Mouse (Mus musculus): ENCODE measurements around the gene D11Wsu47e. TPM values are rescaled to one million over a fixed set of nuclear protein-coding genes. Genes with fewer than 3 reads are reported as not detected.

Gene D11Wsu47e
- polyA plus RNA-seq, 1 experiment from 2014 or later = 21.3 TPM

GRCm38 (mm10) chr11:113698013-113698545, 13.9 kb downstream of the D11Wsu47e start:
- no peak for ATAC-seq (ENCODE audit: insufficient number of reproducible peaks, insufficient read depth, low FRiP score, low read depth)
- Histone ChIP-seq H3K4me3 (ENCODE audit: low read depth, low read length) (no peak overlapping the region), H3K27me3 (ENCODE audit: control insufficient read depth, insufficient read depth, low read length) (no peaks in the 10 kb centered on the region), H3K9me3 (ENCODE audit: control insufficient read depth, low read depth, low read length) (no peaks in the 10 kb centered on the region), H3K4me1 (ENCODE audit: control insufficient read depth, insufficient read depth, low read length) (no peaks in the 10 kb centered on the region), H3K27ac (ENCODE audit: low read length) (no peak overlapping the region), H3K36me3 (ENCODE audit: control insufficient read depth, insufficient read depth, low read length) (peaks cover 18% of the 10 kb centered on the region), H3K4me2 (replicated peaks; ENCODE audit: low read depth, low read length) (no peak overlapping the region), H3K9ac (replicated peaks; ENCODE audit: low read depth, low read length) (no peak overlapping the region)
- WGBS = 76% methylated on average over 12 of the region's 12 CpGs

GRCm38 (mm10) chr11:113699643-113700042, 15.4 kb downstream of the D11Wsu47e start:
- Histone ChIP-seq H3K9ac (replicated peaks; ENCODE audit: low read depth, low read length) (no peak overlapping the region), H3K36me3 (ENCODE audit: control insufficient read depth, insufficient read depth, low read length) (peaks cover 8% of the 10 kb centered on the region), H3K4me2 (replicated peaks; ENCODE audit: low read depth, low read length) (no peak overlapping the region), H3K4me3 (ENCODE audit: low read depth, low read length) (no peak overlapping the region), H3K27ac (ENCODE audit: low read length) (no peak overlapping the region), H3K27me3 (ENCODE audit: control insufficient read depth, insufficient read depth, low read length) (no peaks in the 10 kb centered on the region), H3K9me3 (ENCODE audit: control insufficient read depth, low read depth, low read length) (no peaks in the 10 kb centered on the region), H3K4me1 (ENCODE audit: control insufficient read depth, insufficient read depth, low read length) (no peaks in the 10 kb centered on the region)
- ATAC-seq (ENCODE audit: insufficient number of reproducible peaks, insufficient read depth, low FRiP score, low read depth) = no peak
- 78% methylated on average over 7 of the region's 7 CpGs for WGBS

GRCm38 (mm10) chr11:113703758-113704157, 19.5 kb downstream of the D11Wsu47e start:
- peak; percentile 31; the same call in 1 of the 2 replicates for ATAC-seq (ENCODE audit: insufficient number of reproducible peaks, insufficient read depth, low FRiP score, low read depth)
- Histone ChIP-seq H3K4me1 (ENCODE audit: control insufficient read depth, insufficient read depth, low read length) (peaks cover 2% of the 10 kb centered on the region; the same call in 1 of the 2 replicates), H3K36me3 (ENCODE audit: control insufficient read depth, insufficient read depth, low read length) (no peaks in the 10 kb centered on the region; the same call in 1 of the 2 replicates), H3K4me2 (replicated peaks; ENCODE audit: low read depth, low read length) (no peak overlapping the region), H3K9ac (replicated peaks; ENCODE audit: low read depth, low read length) (no peak overlapping the region), H3K27me3 (ENCODE audit: control insufficient read depth, insufficient read depth, low read length) (no peaks in the 10 kb centered on the region), H3K9me3 (ENCODE audit: control insufficient read depth, low read depth, low read length) (no peaks in the 10 kb centered on the region), H3K4me3 (ENCODE audit: low read depth, low read length) (no peak overlapping the region), H3K27ac (ENCODE audit: low read length) (no peak overlapping the region)
- WGBS = 28% methylated on average over 5 of the region's 5 CpGs

DNA sequence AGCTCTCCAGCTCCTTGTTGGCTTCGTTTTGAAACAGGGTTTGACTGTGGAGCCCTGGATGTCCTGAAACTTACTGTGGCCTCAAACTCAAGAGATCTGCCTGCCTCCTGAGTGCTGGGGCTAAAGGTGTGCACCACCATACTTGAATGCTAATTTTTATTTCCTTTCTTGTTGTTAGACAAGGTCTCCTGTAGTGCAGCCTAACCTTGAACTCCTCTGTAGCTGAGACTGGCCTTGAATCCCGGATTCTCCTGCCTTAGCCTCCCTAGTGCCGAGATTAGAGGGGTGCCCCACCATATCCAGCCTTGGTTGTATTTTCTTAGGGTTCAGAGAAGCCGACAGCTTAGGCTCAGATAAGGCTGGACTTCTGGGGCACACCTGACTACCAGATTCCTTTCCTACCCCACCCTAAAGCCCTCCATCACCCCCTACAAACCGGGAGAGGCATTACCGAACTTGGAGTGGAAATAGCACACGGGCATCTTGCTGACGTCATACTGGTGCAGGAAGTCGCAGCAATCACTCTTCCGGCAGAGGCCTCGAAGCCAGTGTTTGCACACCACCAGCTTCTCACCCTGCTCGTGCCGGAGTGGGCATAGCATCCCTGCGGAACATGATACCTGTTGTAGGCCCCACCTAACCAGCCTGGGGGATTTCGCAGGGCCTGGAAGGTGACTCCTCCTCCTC, 21.9 kb downstream of the D11Wsu47e start:
- peaks cover 21% of the 10 kb centered on the region for H3K4me1 ChIP-seq (ENCODE audit: control insufficient read depth, insufficient read depth, low read length)
- H3K4me2 ChIP-seq (replicated peaks; ENCODE audit: low read depth, low read length) = no peak overlapping the region
- no peaks in the 10 kb centered on the region for H3K9me3 ChIP-seq (ENCODE audit: control insufficient read depth, low read depth, low read length)
- ATAC-seq (ENCODE audit: insufficient number of reproducible peaks, insufficient read depth, low FRiP score, low read depth) = no peak
- H3K36me3 ChIP-seq (ENCODE audit: control insufficient read depth, insufficient read depth, low read length) = no peaks in the 10 kb centered on the region
- no peak overlapping the region for H3K27ac ChIP-seq (ENCODE audit: low read length)
- no peak overlapping the region for H3K4me3 ChIP-seq (ENCODE audit: low read depth, low read length)
- H3K27me3 ChIP-seq (ENCODE audit: control insufficient read depth, insufficient read depth, low read length) = no peaks in the 10 kb centered on the region
- H3K9ac ChIP-seq (replicated peaks; ENCODE audit: low read depth, low read length) = no peak overlapping the region
- 76% methylated on average over 15 of the region's 15 CpGs for WGBS

DNA sequence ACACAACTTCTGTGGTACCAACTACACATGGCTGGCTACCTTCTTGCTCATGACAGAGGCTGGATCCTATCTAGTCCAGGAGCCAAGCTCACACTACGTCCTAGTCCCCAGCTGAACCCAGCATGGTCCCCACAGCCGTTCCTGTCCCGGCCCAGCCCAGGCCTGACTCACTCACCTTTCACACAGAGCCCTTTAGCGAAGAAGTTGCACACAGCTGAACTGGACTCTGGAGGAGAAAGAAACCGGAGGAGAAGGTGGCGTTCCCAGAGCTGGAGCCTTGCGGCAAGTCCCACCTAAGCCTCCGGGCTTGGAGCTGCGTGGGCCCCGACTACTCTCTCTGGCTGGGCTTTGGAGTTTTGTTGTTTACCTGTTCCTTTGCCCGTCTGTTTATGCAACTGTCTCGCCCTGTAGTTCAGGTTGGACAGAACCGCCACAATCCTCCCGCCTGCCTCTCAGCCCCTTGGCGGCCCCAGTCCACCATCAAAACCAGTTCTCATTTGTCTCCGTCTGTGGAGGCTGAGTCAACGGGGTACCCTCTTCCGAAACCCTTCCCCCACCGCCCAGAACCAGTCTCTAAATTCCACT, 24.5 kb downstream of the D11Wsu47e start:
- Histone ChIP-seq H3K27ac (ENCODE audit: low read length) (no peak overlapping the region), H3K9me3 (ENCODE audit: control insufficient read depth, low read depth, low read length) (no peaks in the 10 kb centered on the region), H3K4me2 (replicated peaks; ENCODE audit: low read depth, low read length) (no peak overlapping the region), H3K36me3 (ENCODE audit: control insufficient read depth, insufficient read depth, low read length) (no peaks in the 10 kb centered on the region), H3K4me3 (ENCODE audit: low read depth, low read length) (no peak overlapping the region), H3K27me3 (ENCODE audit: control insufficient read depth, insufficient read depth, low read length) (no peaks in the 10 kb centered on the region), H3K9ac (replicated peaks; ENCODE audit: low read depth, low read length) (no peak overlapping the region), H3K4me1 (ENCODE audit: control insufficient read depth, insufficient read depth, low read length) (peaks cover 21% of the 10 kb centered on the region)
- ATAC-seq (ENCODE audit: insufficient number of reproducible peaks, insufficient read depth, low FRiP score, low read depth) = no peak
- WGBS = 45% methylated on average over 19 of the region's 19 CpGs

GRCm38 (mm10) chr11:113709272-113709671, 25.1 kb downstream of the D11Wsu47e start:
- 27% methylated on average over 15 of the region's 15 CpGs for WGBS
- 0 out of 2 replicates have a peak, but pooled peaks have one; percentile 6 for ATAC-seq (ENCODE audit: insufficient number of reproducible peaks, insufficient read depth, low FRiP score, low read depth)
- Histone ChIP-seq H3K27ac (ENCODE audit: low read length) (no peak overlapping the region), H3K4me3 (ENCODE audit: low read depth, low read length) (no peak overlapping the region), H3K4me2 (replicated peaks; ENCODE audit: low read depth, low read length) (no peak overlapping the region), H3K36me3 (ENCODE audit: control insufficient read depth, insufficient read depth, low read length) (no peaks in the 10 kb centered on the region), H3K4me1 (ENCODE audit: control insufficient read depth, insufficient read depth, low read length) (peaks cover 21% of the 10 kb centered on the region), H3K9me3 (ENCODE audit: control insufficient read depth, low read depth, low read length) (no peaks in the 10 kb centered on the region), H3K9ac (replicated peaks; ENCODE audit: low read depth, low read length) (no peak overlapping the region), H3K27me3 (ENCODE audit: control insufficient read depth, insufficient read depth, low read length) (no peaks in the 10 kb centered on the region)

DNA sequence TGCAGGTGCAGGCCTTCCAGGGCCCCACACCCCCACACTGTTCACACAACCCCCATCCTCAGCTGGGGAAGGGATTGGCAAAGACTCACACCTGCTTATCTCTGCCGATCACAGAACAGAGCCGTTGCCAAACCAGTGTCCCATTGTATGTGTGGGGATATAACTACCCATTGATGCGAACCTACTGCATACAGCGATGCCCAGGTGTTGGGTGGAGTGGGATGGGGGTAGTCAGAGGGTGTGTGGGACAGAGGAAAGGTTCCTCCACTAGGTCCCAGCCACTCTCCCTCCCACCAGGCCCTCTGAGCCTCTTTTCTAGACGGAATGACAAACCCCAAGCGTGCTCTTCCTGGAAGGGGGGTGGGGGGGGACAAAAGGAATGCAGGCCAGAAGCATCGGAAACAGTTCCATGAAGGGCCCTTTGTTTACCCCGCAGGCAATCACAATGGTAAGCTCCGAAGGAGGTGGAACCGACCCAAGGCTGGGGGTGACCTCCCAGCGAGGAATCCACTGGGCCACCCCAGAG, 25.6 kb downstream of the D11Wsu47e start, which contains the start of gene Cpsf4l:
Gene Cpsf4l (minus strand): TSS at position 287 of the 526 bp plus-strand sequence.
- Histone ChIP-seq H3K4me3 (ENCODE audit: low read depth, low read length) (no peak within 1 kb of the TSS), H3K36me3 (ENCODE audit: control insufficient read depth, insufficient read depth, low read length) (no peaks in the 10 kb centered on the region), H3K27ac (ENCODE audit: low read length) (peak within 1 kb of the TSS; percentile 30; the same call in 1 of the 2 replicates), H3K9me3 (ENCODE audit: control insufficient read depth, low read depth, low read length) (no peaks in the 10 kb centered on the region), H3K4me1 (ENCODE audit: control insufficient read depth, insufficient read depth, low read length) (peaks cover 21% of the 10 kb centered on the region), H3K4me2 (replicated peaks; ENCODE audit: low read depth, low read length) (0 out of 2 replicates have a peak within 1 kb of the TSS, but pooled peaks have one; percentile 7), H3K9ac (replicated peaks; ENCODE audit: low read depth, low read length) (no peak within 1 kb of the TSS), H3K27me3 (ENCODE audit: control insufficient read depth, insufficient read depth, low read length) (no peaks in the 10 kb centered on the region)
- 7% methylated on average over 11 of the region's 11 CpGs for WGBS
- ATAC-seq (ENCODE audit: insufficient number of reproducible peaks, insufficient read depth, low FRiP score, low read depth) = peak; percentile 26; the same call in 1 of the 2 replicates

DNA sequence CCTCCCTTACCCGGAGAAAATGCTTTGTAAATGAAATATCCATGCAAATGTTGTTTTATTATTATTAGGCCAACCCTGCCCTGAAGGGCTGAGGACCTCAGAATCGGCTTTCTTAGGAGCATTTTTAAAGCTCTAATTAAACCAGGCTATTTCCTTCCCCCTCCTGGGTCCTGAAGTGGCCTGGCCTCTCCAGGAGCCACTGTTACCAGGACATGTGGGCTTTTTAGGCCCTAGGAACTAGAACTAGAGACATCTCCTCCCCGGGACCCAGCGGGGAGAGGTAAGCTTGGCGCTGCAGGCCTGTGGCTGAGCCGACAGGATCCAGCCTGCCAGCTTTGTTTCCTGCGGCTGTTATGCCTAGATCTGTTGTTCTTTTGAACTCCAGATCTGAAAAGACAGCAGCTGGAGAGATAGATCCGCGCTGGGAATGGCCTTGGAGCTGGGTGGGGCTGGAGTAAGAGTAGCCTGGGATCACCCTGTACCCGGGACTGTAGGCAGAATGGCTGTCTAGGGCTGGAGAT, 26.1 kb downstream of the D11Wsu47e start:
- Histone ChIP-seq H3K4me2 (replicated peaks; ENCODE audit: low read depth, low read length) (0 out of 2 replicates have a peak overlapping the region, but pooled peaks have one; percentile 7), H3K4me1 (ENCODE audit: control insufficient read depth, insufficient read depth, low read length) (peaks cover 21% of the 10 kb centered on the region), H3K9me3 (ENCODE audit: control insufficient read depth, low read depth, low read length) (no peaks in the 10 kb centered on the region), H3K4me3 (ENCODE audit: low read depth, low read length) (no peak overlapping the region), H3K27ac (ENCODE audit: low read length) (peak overlapping the region; percentile 30; the same call in 1 of the 2 replicates), H3K27me3 (ENCODE audit: control insufficient read depth, insufficient read depth, low read length) (no peaks in the 10 kb centered on the region), H3K36me3 (ENCODE audit: control insufficient read depth, insufficient read depth, low read length) (no peaks in the 10 kb centered on the region), H3K9ac (replicated peaks; ENCODE audit: low read depth, low read length) (no peak overlapping the region)
- WGBS = 8% methylated on average over 10 of the region's 10 CpGs
- no peak for ATAC-seq (ENCODE audit: insufficient number of reproducible peaks, insufficient read depth, low FRiP score, low read depth)
